Mouse (Mus musculus) embryonic fibroblast, embryonic 13.5 days (primary cell): ENCODE results near the gene Hpse2.

ENCODE experiments used
- CTCF ChIP-seq: IDR thresholded peaks from 2 replicates; pipeline ENCODE4 v1.5.1; 2011; ENCODE audit warnings: mild to moderate bottlenecking, control low read depth, low read length, moderate library complexity, borderline replicate concordance; ENCODE audit not compliant: insufficient read depth
- POLR2A ChIP-seq: IDR thresholded peaks from 2 replicates; pipeline ENCODE4 v1.6.1; 2011; ENCODE audit warnings: low read depth, mild to moderate bottlenecking, control low read depth, low read length, moderate library complexity

DNA sequence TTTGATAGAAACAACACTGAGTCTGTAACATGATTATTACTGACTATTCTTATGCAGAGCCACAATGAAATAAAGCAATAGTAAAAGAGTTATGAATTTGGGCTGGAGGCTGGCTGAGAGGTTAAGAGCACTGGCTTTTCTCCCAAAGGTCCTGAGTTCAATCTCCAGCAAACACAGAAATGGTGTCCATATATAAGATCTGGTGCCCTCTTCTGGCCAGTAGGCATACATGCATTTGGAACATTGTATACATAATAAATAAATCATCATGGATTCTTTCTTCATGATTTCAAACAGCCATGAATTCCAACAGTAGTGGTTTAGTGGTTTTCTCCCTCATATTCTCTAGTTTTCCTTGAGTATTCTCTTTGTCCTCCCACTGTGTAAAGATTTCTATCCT is 81.4 kb downstream of the Hpse2 start:
- no peak for TF ChIP-seq CTCF
- no peak for TF ChIP-seq POLR2A
